Mouse (Mus musculus) C2C12 (cell line): ENCODE measurements around the gene Nrcam.

Source experiments
- CTCF ChIP-seq: IDR thresholded peaks from one replicate; pipeline ENCODE4 v1.5.1; 2011; ENCODE audit not compliant: control insufficient read depth, insufficient read depth, insufficient read length
- MAX ChIP-seq: IDR thresholded peaks from one replicate; pipeline ENCODE4 v1.6.1; 2011; ENCODE audit warnings: mild to moderate bottlenecking, control low read depth
- MYOG ChIP-seq: IDR thresholded peaks from one replicate; pipeline ENCODE4 v1.6.1; 2011; ENCODE audit not compliant: control insufficient read depth, insufficient read length; ENCODE audit errors: extremely low read depth
- USF1 ChIP-seq: IDR thresholded peaks from one replicate; pipeline ENCODE4 v1.6.1; 2011; ENCODE audit warnings: low read depth, mild to moderate bottlenecking, control low read depth, moderate library complexity

DNA sequence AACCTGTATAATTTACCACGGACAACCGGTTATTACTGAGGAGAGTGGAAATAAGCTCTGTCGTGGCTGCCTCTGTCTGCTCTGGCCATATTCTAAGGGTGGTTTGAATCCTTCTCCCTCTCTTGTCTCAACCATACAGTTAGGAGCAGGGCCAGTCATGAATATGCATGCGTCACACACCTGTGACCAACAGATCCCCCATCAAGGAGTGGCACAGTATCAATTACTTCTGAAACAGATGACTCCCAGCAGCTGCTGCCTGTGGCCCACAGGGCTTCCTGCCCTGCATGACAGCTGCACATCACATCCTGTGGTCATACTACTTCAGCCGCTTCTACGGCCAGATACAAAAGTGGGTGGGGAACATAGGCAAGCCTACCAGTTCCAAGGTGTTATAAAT lies 15.4 kb downstream of the Nrcam start:
- TF ChIP-seq CTCF = no peak
- TF ChIP-seq MAX = no peak
- TF ChIP-seq MYOG = no peak
- no peak for TF ChIP-seq USF1
